In the genomic region with DNA sequence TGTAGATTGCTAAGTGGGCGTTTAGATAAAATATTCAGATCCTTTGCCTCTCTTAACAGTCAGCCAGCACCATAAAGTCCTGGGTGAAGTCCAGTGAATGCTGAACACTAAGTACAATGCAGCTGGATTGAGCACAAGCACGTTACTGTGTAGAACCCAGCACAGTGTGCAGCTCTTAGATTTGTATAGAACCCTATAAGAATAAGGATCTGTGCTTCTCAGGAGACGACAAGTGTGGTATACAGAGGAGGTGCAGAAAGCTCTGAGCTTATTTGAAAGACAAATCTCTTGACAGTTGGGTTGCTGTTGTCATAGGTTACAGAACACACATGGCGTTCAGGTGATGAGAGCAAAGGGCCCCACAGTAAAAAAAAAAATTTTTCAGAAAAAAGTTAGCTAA, we compare ENCODE assay signal across 9 mouse cellular contexts. TPM values are rescaled to one million over a fixed set of nuclear protein-coding genes. Genes with fewer than 3 reads are reported as not detected.
DNase-seq lines count a peak whose midpoint lies in the region; ATAC-seq lines count a peak whose summit lies in the region.
"Had no signal": no experiment of that assay in that cellular context is flagged by ENCODE, and none has a peak within 500 bp of the region (broad histone marks: within the 10 kb centered on the region; RNA-seq: fewer than 3 reads in every experiment).

No protein-coding gene starts in this region.

- 0 out of 2 replicates have a peak, but pooled peaks cover 2% of the 10 kb centered on the region for H3K4me1 ChIP-seq in liver, embryonic 11.5 days (replicated peaks; ENCODE audit: control insufficient read depth, insufficient read depth, low read length)
- peaks cover 14% of the 10 kb centered on the region for H3K4me1 ChIP-seq in embryonic facial prominence, embryonic 15.5 days
- peaks cover 20% of the 10 kb centered on the region for H3K4me1 ChIP-seq in intestine, embryonic 16.5 days (ENCODE audit: control insufficient read depth, insufficient read depth, low read length)
- no peaks in the 10 kb centered on the region for H3K4me1 ChIP-seq in neural tube, embryonic 14.5 days (ENCODE audit: control insufficient read depth, insufficient read depth, low read length)

- no peak for ATAC-seq in liver, embryonic 11.5 days (replicated peaks; ENCODE audit: low FRiP score)
- no peak for ATAC-seq in embryonic facial prominence, embryonic 15.5 days (ENCODE audit: insufficient number of reproducible peaks, low FRiP score, low TSS enrichment, low read depth)
- ATAC-seq in intestine, embryonic 16.5 days = peak; percentile 36
- peak; percentile 11; the same call in 1 of the 2 replicates for ATAC-seq in neural tube, embryonic 14.5 days (ENCODE audit: low read depth)

- WGBS in liver, embryonic 11.5 days = 63% methylated on average over 4 of the region's 4 CpGs
- WGBS in embryonic facial prominence, embryonic 15.5 days = 54% methylated on average over 4 of the region's 4 CpGs
- WGBS in intestine, embryonic 16.5 days = 24% methylated on average over 4 of the region's 4 CpGs
- 33% methylated on average over 4 of the region's 4 CpGs for WGBS in neural tube, embryonic 14.5 days

- peak overlapping the region; percentile 97 for H3K4me2 ChIP-seq in liver, embryonic 11.5 days
- peak overlapping the region; percentile 67 for H3K4me2 ChIP-seq in embryonic facial prominence, embryonic 15.5 days (replicated peaks)
- peak overlapping the region; percentile 56 for H3K4me2 ChIP-seq in intestine, embryonic 16.5 days (ENCODE audit: low read depth, low read length)
- peak overlapping the region; percentile 80 for H3K4me2 ChIP-seq in neural tube, embryonic 14.5 days (ENCODE audit: low read depth, low read length)

- no peaks in the 10 kb centered on the region for H3K9me3 ChIP-seq in liver, embryonic 11.5 days (ENCODE audit: control insufficient read depth, low read length)
- H3K9me3 ChIP-seq in embryonic facial prominence, embryonic 15.5 days (replicated peaks) = no peaks in the 10 kb centered on the region
- H3K9me3 ChIP-seq in intestine, embryonic 16.5 days (ENCODE audit: control insufficient read depth, low read length) = no peaks in the 10 kb centered on the region
- no peaks in the 10 kb centered on the region for H3K9me3 ChIP-seq in neural tube, embryonic 14.5 days (ENCODE audit: control insufficient read depth, low read length)

- H3K27me3 ChIP-seq in liver, embryonic 11.5 days (replicated peaks; ENCODE audit: control insufficient read depth, insufficient read depth, low read length) = no peaks in the 10 kb centered on the region
- H3K27me3 ChIP-seq in embryonic facial prominence, embryonic 15.5 days = no peaks in the 10 kb centered on the region
- no peaks in the 10 kb centered on the region for H3K27me3 ChIP-seq in intestine, embryonic 16.5 days (replicated peaks; ENCODE audit: control insufficient read depth, insufficient read depth, low read length)
- H3K27me3 ChIP-seq in neural tube, embryonic 14.5 days (ENCODE audit: control insufficient read depth, insufficient read depth, low read length) = no peaks in the 10 kb centered on the region

- H3K36me3 ChIP-seq in liver, embryonic 11.5 days (ENCODE audit: control insufficient read depth, insufficient read depth, low read length) = no peaks in the 10 kb centered on the region
- no peaks in the 10 kb centered on the region for H3K36me3 ChIP-seq in embryonic facial prominence, embryonic 15.5 days
- no peaks in the 10 kb centered on the region for H3K36me3 ChIP-seq in intestine, embryonic 16.5 days (ENCODE audit: control insufficient read depth, insufficient read depth, low read length)
- H3K36me3 ChIP-seq in neural tube, embryonic 14.5 days (ENCODE audit: control insufficient read depth, insufficient read depth, low read length) = no peaks in the 10 kb centered on the region

- DNase-seq in liver, embryonic 11.5 days (ENCODE audit: low spot score) = no peak
- no peak for DNase-seq in liver
- no peak for DNase-seq in T-cell, adult 2 months (ENCODE audit: low spot score)
- no peak for DNase-seq in right cerebral cortex, adult 18-20 months
- DNase-seq: layer of hippocampus, postnatal 36 days; thymus, postnatal 4 days had no signal

- H3K9ac ChIP-seq in liver, embryonic 11.5 days (ENCODE audit: low read depth, low read length) = no peak overlapping the region
- H3K9ac ChIP-seq in embryonic facial prominence, embryonic 15.5 days = no peak overlapping the region
- H3K9ac ChIP-seq in intestine, embryonic 16.5 days (ENCODE audit: low read depth, low read length) = peak overlapping the region; percentile 95; the same call in 1 of the 2 replicates
- H3K9ac ChIP-seq in neural tube, embryonic 14.5 days (replicated peaks; ENCODE audit: low read depth, low read length) = no peak overlapping the region

- no peak overlapping the region for H3K4me3 ChIP-seq in liver, embryonic 11.5 days (ENCODE audit: low read depth, low read length)
- peak overlapping the region; percentile 93; the same call in 1 of the 2 replicates for H3K4me3 ChIP-seq in embryonic facial prominence, embryonic 15.5 days (replicated peaks)
- H3K4me3 ChIP-seq in intestine, embryonic 16.5 days (ENCODE audit: low read length) = peak overlapping the region; percentile 92
- H3K4me3 ChIP-seq in neural tube, embryonic 14.5 days (ENCODE audit: low read depth, low read length) = peak overlapping the region; percentile 75; the same call in 1 of the 2 replicates

- H3K27ac ChIP-seq in liver, embryonic 11.5 days (ENCODE audit: low read depth, low read length) = no peak overlapping the region
- no peak overlapping the region for H3K27ac ChIP-seq in embryonic facial prominence, embryonic 15.5 days (replicated peaks)
- H3K27ac ChIP-seq in intestine, embryonic 16.5 days (ENCODE audit: low read length) = peak overlapping the region; percentile 74
- H3K27ac ChIP-seq in neural tube, embryonic 14.5 days (ENCODE audit: low read depth, low read length) = no peak overlapping the region

RNA-seq across cellular contexts. Expression of gene Gng12, which starts 1.8 kb away (rescaled TPM):
- 51.5 and 59.6 TPM in 2 replicates for polyA plus RNA-seq in liver, embryonic 11.5 days (2014; fragmentation: Nextera tagmentation; extraction: Ambion mirVana)
- 84.2 and 93.6 TPM in 2 replicates for polyA plus RNA-seq in embryonic facial prominence, embryonic 15.5 days (2015; fragmentation: Nextera tagmentation; extraction: Ambion mirVana)
- 165 and 186 TPM in 2 replicates for polyA plus RNA-seq in intestine, embryonic 16.5 days (2015; fragmentation: Nextera tagmentation; extraction: Ambion mirVana)
- polyA plus RNA-seq in neural tube, embryonic 14.5 days (2014; fragmentation: Nextera tagmentation; extraction: Ambion mirVana) = 78.2 and 82.9 TPM in 2 replicates

Comparison
In these comparisons a context has a peak if more than half of its experiments do, and no peak if none do; other contexts are left out.
1. ATAC-seq: peak in intestine, embryonic 16.5 days (single experiment) and neural tube, embryonic 14.5 days (single experiment); none in liver, embryonic 11.5 days (single experiment) and embryonic facial prominence, embryonic 15.5 days (single experiment).
2. Peak in every context shown above with its lines, with median percentiles within 50 percentile points of each other: H3K4me2 ChIP-seq.